Mouse (Mus musculus): Measurements from ENCODE around the gene Pax1.

DNA sequence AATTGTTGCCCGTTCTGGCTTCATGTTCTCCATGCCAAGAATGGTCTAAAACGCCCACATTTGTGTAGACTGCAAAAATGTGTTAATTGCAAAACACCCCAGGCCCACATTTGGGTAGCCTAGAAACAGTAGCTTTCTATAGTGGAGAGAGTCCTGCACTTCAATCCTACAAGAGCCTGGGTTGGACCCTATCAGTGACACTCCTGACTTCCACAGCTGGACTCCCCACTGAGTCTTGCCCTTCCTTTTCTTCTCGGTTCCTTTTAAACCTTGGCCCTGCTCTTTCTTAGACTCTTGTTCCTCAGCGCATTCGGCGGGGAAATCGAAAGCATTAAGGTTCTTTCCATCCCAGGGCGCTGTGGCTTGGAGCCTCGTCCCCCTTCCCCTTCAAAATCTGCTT is 7.8 kb downstream of the Pax1 start:
- TF ChIP-seq CTCF (IDR thresholded peaks at IDR 0.05; ENCODE audit: low read depth, low read length) (no peak), POLR2A (IDR thresholded peaks at IDR 0.05; ENCODE audit: extremely low read depth, insufficient read depth, low read length) (no peak)

Data from liver, adult 2 months (tissue).